ENCODE assay signal across 22 mouse cellular contexts in the genomic region with DNA sequence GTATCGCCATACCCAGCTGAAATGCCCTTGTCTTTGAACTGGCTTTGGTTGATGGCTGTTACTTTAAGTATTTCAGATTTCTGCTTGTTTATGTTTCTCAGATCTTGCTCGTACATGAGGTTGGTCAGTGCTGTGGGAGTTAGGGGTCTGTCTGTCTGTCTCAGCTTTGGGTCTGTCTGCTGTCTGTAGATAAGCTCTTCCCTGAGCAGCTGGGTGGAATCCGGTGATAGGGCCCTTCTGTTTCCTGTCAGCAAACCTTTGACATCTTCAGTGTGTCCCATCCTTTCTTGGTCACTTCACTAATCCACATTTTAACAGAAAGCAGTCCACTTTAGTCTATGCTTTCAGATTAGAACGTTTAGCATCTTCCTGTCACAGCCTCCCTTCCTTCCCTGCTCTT. TPM values are rescaled to one million over a fixed set of nuclear protein-coding genes. Genes with fewer than 3 reads are reported as not detected.
"Had no signal": no experiment of that assay in that cellular context is flagged by ENCODE, and none has a peak within 500 bp of the region (broad histone marks: within the 10 kb centered on the region; RNA-seq: fewer than 3 reads in every experiment).

No protein-coding gene starts in this region.

- H3K9ac ChIP-seq: limb, embryonic 13.5 days; liver, embryonic 14.5 days; liver, postnatal 0 days; lung, embryonic 14.5 days; midbrain, embryonic 12.5 days; midbrain, embryonic 15.5 days; neural tube, embryonic 12.5 days; neural tube, embryonic 15.5 days had no signal

- H3K36me3 ChIP-seq: limb, embryonic 10.5 days; limb, embryonic 13.5 days; midbrain, embryonic 12.5 days; midbrain, embryonic 15.5 days; neural tube, embryonic 12.5 days; neural tube, embryonic 15.5 days had no signal

- H3K27me3 ChIP-seq: limb, embryonic 13.5 days; midbrain, embryonic 12.5 days; midbrain, embryonic 15.5 days; neural tube, embryonic 12.5 days; neural tube, embryonic 15.5 days had no signal

- ATAC-seq: lung, postnatal 0 days; midbrain, embryonic 15.5 days had no signal

- DNase-seq: kidney, postnatal 25 days; layer of hippocampus, adult 9-11 months; right cerebral cortex, adult 18-20 months; right cerebral cortex, postnatal 14 days; right cerebral cortex, postnatal 4 days; thymus, adult 2 months; thymus, postnatal 14 days; thymus, postnatal 4 days had no signal

- H3K4me1 ChIP-seq: neural tube, embryonic 12.5 days had no signal

- H3K9me3 ChIP-seq: limb, embryonic 10.5 days; limb, embryonic 13.5 days; midbrain, embryonic 12.5 days; midbrain, embryonic 15.5 days; neural tube, embryonic 12.5 days; neural tube, embryonic 15.5 days had no signal

- H3K27ac ChIP-seq: kidney, postnatal 0 days; limb, embryonic 13.5 days; liver, embryonic 14.5 days; macrophage; midbrain, embryonic 12.5 days; midbrain, embryonic 15.5 days; neural tube, embryonic 12.5 days; neural tube, embryonic 15.5 days; stomach, postnatal 0 days had no signal

- H3K4me2 ChIP-seq: limb, embryonic 13.5 days; lung, embryonic 14.5 days; midbrain, embryonic 12.5 days; midbrain, embryonic 15.5 days; neural tube, embryonic 12.5 days; neural tube, embryonic 15.5 days had no signal

- H3K4me3 ChIP-seq: layer of hippocampus, adult 2 months; limb, embryonic 10.5 days; limb, embryonic 13.5 days; midbrain, embryonic 12.5 days; midbrain, embryonic 15.5 days; neural tube, embryonic 12.5 days; neural tube, embryonic 15.5 days had no signal

RNA-seq across cellular contexts. Expression of a gene that starts 14.3 kb away (rescaled TPM):
- polyA plus RNA-seq: macrophage had no signal
